Mouse (Mus musculus) MEL (cell line): ENCODE results near the gene Chil1. TPM values are rescaled to one million over a fixed set of nuclear protein-coding genes. Genes with fewer than 3 reads are reported as not detected.

Experiments used
- DNase-seq: peaks from one replicate; pipeline ENCODE4 v3.0.0; 2011; ENCODE audit warnings: low read depth, low spot score
- H3K27ac ChIP-seq: 2 replicates; pipeline ENCODE4 v1.5.1; 2012; ENCODE audit warnings: low read depth, mild to moderate bottlenecking, control low read depth, low read length, moderate library complexity; ENCODE audit not compliant: control insufficient read depth
- H3K27me3 ChIP-seq, 2 experiments: fragments of 150-350 bp in 1 of 2; sonication (generic) in 1 of 2; 2 replicates each; pipeline ENCODE4 v1.6.1; 2012; ENCODE audit warnings: low read length in 2 of 2, mild to moderate bottlenecking in 2 of 2, improper control_type of control experiment in 1 of 2, moderate library complexity in 1 of 2; ENCODE audit not compliant: insufficient read depth in 2 of 2, control insufficient read depth in 1 of 2
- H3K36me3 ChIP-seq, 2 experiments: 2 replicates each; pipeline ENCODE4 v1.6.1; 2012 to 2014; ENCODE audit warnings: low read length in 2 of 2, improper control_type of control experiment in 1 of 2, inconsistent platforms in 1 of 2, mild to moderate bottlenecking in 1 of 2; ENCODE audit not compliant: insufficient read depth in 2 of 2, control insufficient read depth in 1 of 2
- H3K4me1 ChIP-seq, 2 experiments: fragments of 150-350 bp in 1 of 2; sonication (generic) in 1 of 2; 2 replicates each; pipeline ENCODE4 v1.6.1; 2012; ENCODE audit warnings: low read length in 2 of 2, improper control_type of control experiment in 1 of 2, mild to moderate bottlenecking in 1 of 2; ENCODE audit not compliant: insufficient read depth in 2 of 2, control insufficient read depth in 1 of 2
- H3K4me3 ChIP-seq, 2 experiments: fragments of 150-350 bp in 1 of 2; sonication (generic) in 1 of 2; 2 replicates each; pipeline ENCODE4 v1.5.1; 2012; ENCODE audit warnings: low read depth in 2 of 2, low read length in 2 of 2, mild to moderate bottlenecking in 2 of 2, moderate library complexity in 2 of 2, control low read depth in 1 of 2, improper control_type of control experiment in 1 of 2; ENCODE audit not compliant: control insufficient read depth in 1 of 2, insufficient read depth in 1 of 2
- H3K79me2 ChIP-seq: 2 replicates; pipeline ENCODE4 v1.6.1; 2012; ENCODE audit warnings: mild to moderate bottlenecking, low read length, moderate library complexity; ENCODE audit not compliant: control insufficient read depth, poor library complexity, insufficient read depth
- H3K9ac ChIP-seq: 2 replicates; pipeline ENCODE4 v1.6.1; 2012; ENCODE audit warnings: low read depth, mild to moderate bottlenecking, control low read depth, low read length, moderate library complexity; ENCODE audit not compliant: control insufficient read depth, poor library complexity, severe bottlenecking
- H3K9me3 ChIP-seq: fragments of 150-350 bp; sonication (generic); replicated peaks from 2 replicates; pipeline ENCODE4 v1.6.1; 2012; ENCODE audit warnings: mild to moderate bottlenecking, low read length, improper control_type of control experiment, moderate library complexity; ENCODE audit not compliant: insufficient read depth
- CHD2 ChIP-seq: IDR thresholded peaks from 2 replicates; pipeline ENCODE4 v1.6.1; 2011; ENCODE audit warnings: low read length, improper control_type of control experiment
- CTCF ChIP-seq, 3 experiments: IDR thresholded peaks in 2 of 3; conservative IDR thresholded peaks in 1 of 3; 2 replicates each; pipeline ENCODE4 v1.5.1; 2011 to 2012; ENCODE audit warnings: low read length in 3 of 3, low read depth in 2 of 3, mild to moderate bottlenecking in 2 of 3, improper control_type of control experiment in 1 of 3, inconsistent platforms in 1 of 3, mixed read lengths in 1 of 3, moderate library complexity in 1 of 3; ENCODE audit not compliant: control insufficient read depth in 1 of 3, insufficient read depth in 1 of 3, poor library complexity in 1 of 3, severe bottlenecking in 1 of 3
- E2F4 ChIP-seq: IDR thresholded peaks from 2 replicates; pipeline ENCODE4 v1.6.1; 2011; ENCODE audit warnings: low read depth, low read length, improper control_type of control experiment, borderline replicate concordance
- EP300 ChIP-seq, 2 experiments: IDR thresholded peaks; 2 replicates each; pipeline ENCODE4 v1.6.1; 2011; ENCODE audit warnings: improper control_type of control experiment in 2 of 2, low read length in 2 of 2, low read depth in 1 of 2, mild to moderate bottlenecking in 1 of 2
- GABPA ChIP-seq: IDR thresholded peaks from 2 replicates; pipeline ENCODE4 v1.6.1; 2012; ENCODE audit warnings: low read depth, mild to moderate bottlenecking, inconsistent platforms, low read length, improper control_type of control experiment, moderate library complexity
- GATA1 ChIP-seq: IDR thresholded peaks from 2 replicates; pipeline ENCODE4 v1.6.1; 2011; ENCODE audit warnings: low read depth, low read length, improper control_type of control experiment
- KAT2A ChIP-seq: conservative IDR thresholded peaks from 2 replicates; pipeline ENCODE4 v1.6.1; 2012; ENCODE audit warnings: low read depth, low read length, improper control_type of control experiment, inconsistent platforms
- MYB ChIP-seq: IDR thresholded peaks from 2 replicates; pipeline ENCODE4 v1.6.1; 2011; ENCODE audit warnings: mild to moderate bottlenecking, low read depth, low read length, improper control_type of control experiment
- NELFE ChIP-seq: IDR thresholded peaks from 2 replicates; pipeline ENCODE4 v1.6.1; 2011; ENCODE audit warnings: low read depth, low read length, improper control_type of control experiment
- RAD21 ChIP-seq: IDR thresholded peaks from 2 replicates; pipeline ENCODE4 v1.6.1; 2011; ENCODE audit warnings: mild to moderate bottlenecking, low read depth, low read length, improper control_type of control experiment
- TAL1 ChIP-seq: IDR thresholded peaks from 2 replicates; pipeline ENCODE4 v1.6.1; 2012; ENCODE audit warnings: mild to moderate bottlenecking, inconsistent platforms, low read length, moderate library complexity, mixed read lengths
- UBTF ChIP-seq: IDR thresholded peaks from 2 replicates; pipeline ENCODE4 v1.6.1; 2012; ENCODE audit warnings: low read depth, mild to moderate bottlenecking, inconsistent platforms, low read length, improper control_type of control experiment, moderate library complexity, borderline replicate concordance; ENCODE audit not compliant: insufficient read depth
- polyA plus RNA-seq, 2 experiments: library from polyadenylated mRNA; stranded (reverse) in 1 of 2; unstranded in 1 of 2; fragments of >175 nt in 1 of 2; fragments of >200 nt in 1 of 2; gene quantifications; 2 replicates each; pipeline versions ENCODE4 v1.2.1 to v1.2.4; 2012; ENCODE audit warnings: low replicate concordance in 2 of 2, low read depth in 1 of 2; ENCODE audit not compliant: insufficient read length in 2 of 2, insufficient read depth in 1 of 2, missing spikeins in 1 of 2
- total RNA-seq: library from RNA; depleted of rRNA; stranded (reverse); fragments of 300-350 nt; gene quantifications from 2 replicates; pipeline ENCODE4 v1.2.3, GENCODE M21; 2012

Gene Chil1
- total and polyA plus RNA-seq, 3 experiments: not detected

GRCm38 (mm10) chr1:134167416-134168305 lies 14.3 kb upstream of the Chil1 start:
- Histone ChIP-seq H3K4me1 (0 out of 4 replicates have a peak, but pooled peaks cover 0 to 5% of the 10 kb centered on the region in 2 experiments), H3K27ac (no peak overlapping the region), H3K4me3 (no peak overlapping the region)

GRCm38 (mm10) chr1:134168567-134168966 lies 13.4 kb upstream of the Chil1 start:
- Histone ChIP-seq H3K27me3 (peaks cover 5 to 7% of the 10 kb centered on the region in 2 experiments), H3K4me1 (0 out of 4 replicates have a peak, but pooled peaks cover 0 to 5% of the 10 kb centered on the region in 2 experiments), H3K79me2 (no peaks in the 10 kb centered on the region), H3K36me3 (no peaks in the 10 kb centered on the region), H3K9ac (no peak overlapping the region), H3K4me3 (no peak overlapping the region), H3K27ac (no peak overlapping the region), H3K9me3 (no peaks in the 10 kb centered on the region)
- no peak for DNase-seq
- no peak for TF ChIP-seq GABPA
- TF ChIP-seq KAT2A: no peak
- TF ChIP-seq UBTF: no peak

More at GRCm38 (mm10) chr1:134167416-134168305, 14.3 kb upstream of the Chil1 start:
- no peak for DNase-seq
- H3K36me3 ChIP-seq: no peaks in the 10 kb centered on the region
- no peak overlapping the region for H3K9ac ChIP-seq
- no peaks in the 10 kb centered on the region for H3K9me3 ChIP-seq
- TF ChIP-seq MYB (no peak), E2F4 (no peak)
- peaks cover 5 to 6% of the 10 kb centered on the region in 2 experiments for H3K27me3 ChIP-seq
- H3K79me2 ChIP-seq: no peaks in the 10 kb centered on the region

GRCm38 (mm10) chr1:134168985-134169697 lies 12.8 kb upstream of the Chil1 start:
- 0 out of 4 replicates have a peak, but pooled peaks cover 0 to 5% of the 10 kb centered on the region in 2 experiments for H3K4me1 ChIP-seq
- H3K36me3 ChIP-seq: no peaks in the 10 kb centered on the region
- no peak for DNase-seq
- no peaks in the 10 kb centered on the region for H3K9me3 ChIP-seq
- no peaks in the 10 kb centered on the region for H3K79me2 ChIP-seq
- no peak overlapping the region for H3K9ac ChIP-seq
- H3K4me3 ChIP-seq: no peak overlapping the region
- no peak overlapping the region for H3K27ac ChIP-seq
- TF ChIP-seq TAL1: no peak
- no peak for TF ChIP-seq CTCF (IDR thresholded peaks at IDR 0.05 in 2 of 3, conservative IDR thresholded peaks at IDR 0.05 in 1 of 3; ENCODE audit: control insufficient read depth in 1 of 3, insufficient read depth in 1 of 3, low read depth in 2 of 3, low read length in 3 of 3, poor library complexity in 1 of 3, severe bottlenecking in 1 of 3)
- TF ChIP-seq EP300 (IDR thresholded peaks at IDR 0.05; ENCODE audit: low read depth in 1 of 2, low read length in 2 of 2): no peak
- TF ChIP-seq CHD2: no peak
- TF ChIP-seq NELFE: no peak
- no peak for TF ChIP-seq UBTF
- TF ChIP-seq KAT2A: no peak
- no peak for TF ChIP-seq GATA1
- no peak for TF ChIP-seq RAD21
- H3K27me3 ChIP-seq: peaks cover 5 to 7% of the 10 kb centered on the region in 2 experiments
